Mouse (Mus musculus) ovary, postnatal 10 days (tissue): ENCODE data around the gene Isca2.

Source experiments
- DNase-seq: peaks from one replicate; pipeline ENCODE4 v3.0.0; 2022; ENCODE audit warnings: low spot score

The Isca2 gene

GRCm38 (mm10) chr12:84772726-84773441, at the start of gene Isca2, which contains the start of gene Npc2:
Gene Isca2, plus strand, starts transcription at chr12:84773251.
Gene Npc2, minus strand, starts transcription at chr12:84773152.
- DNase-seq = peak; percentile 74

- DNase-seq = no peak
Measured at GRCm38 (mm10) chr12:84726391-84726790, 46.7 kb upstream of the Isca2 start.

- DNase-seq = no peak
Measured at GRCm38 (mm10) chr12:84726986-84727385, 46.1 kb upstream of the Isca2 start.

GRCm38 (mm10) chr12:84727434-84727833, 45.6 kb upstream of the Isca2 start:
- no peak for DNase-seq

GRCm38 (mm10) chr12:84728421-84728820, 44.6 kb upstream of the Isca2 start:
- DNase-seq = no peak

- no peak for DNase-seq
Measured at GRCm38 (mm10) chr12:84733366-84733765, 39.7 kb upstream of the Isca2 start.

- DNase-seq = no peak
Measured at GRCm38 (mm10) chr12:84743496-84743895, 29.6 kb upstream of the Isca2 start.

GRCm38 (mm10) chr12:84745700-84746099, 27.4 kb upstream of the Isca2 start:
- no peak for DNase-seq

- no peak for DNase-seq
Measured at GRCm38 (mm10) chr12:84748134-84748533, 24.9 kb upstream of the Isca2 start.

- DNase-seq = no peak
Measured at GRCm38 (mm10) chr12:84750661-84751060, 22.4 kb upstream of the Isca2 start.

- no peak for DNase-seq
Measured at GRCm38 (mm10) chr12:84752131-84752977, 20.7 kb upstream of the Isca2 start.

- peak; percentile 18 for DNase-seq
Measured at GRCm38 (mm10) chr12:84755008-84755695, 17.9 kb upstream of the Isca2 start.

GRCm38 (mm10) chr12:84756016-84756415, 17.0 kb upstream of the Isca2 start:
- DNase-seq = no peak

GRCm38 (mm10) chr12:84759063-84759462, 14.0 kb upstream of the Isca2 start:
- no peak for DNase-seq

- no peak for DNase-seq
Measured at GRCm38 (mm10) chr12:84762532-84762931, 10.5 kb upstream of the Isca2 start.

GRCm38 (mm10) chr12:84763577-84764218, 9.4 kb upstream of the Isca2 start:
- no peak for DNase-seq

GRCm38 (mm10) chr12:84764756-84765155, 8.3 kb upstream of the Isca2 start:
- no peak for DNase-seq

- DNase-seq = no peak
Measured at GRCm38 (mm10) chr12:84765506-84765905, 7.5 kb upstream of the Isca2 start.

- DNase-seq = no peak
Measured at GRCm38 (mm10) chr12:84766113-84766735, 6.8 kb upstream of the Isca2 start.

GRCm38 (mm10) chr12:84767510-84767909, 5.5 kb upstream of the Isca2 start:
- no peak for DNase-seq

- no peak for DNase-seq
Measured at GRCm38 (mm10) chr12:84769624-84770023, 3.4 kb upstream of the Isca2 start.
